Mouse (Mus musculus): ENCODE measurements at regions not wholly inside any gene's neighbourhood (a gene's known extent, or its start where the extent isn't known, plus 50 kb on each side); places are given as distances from the start of the nearest gene placed in this dataset.
A peak's percentile ranks its signal among the peaks of the same experiment; 100 is the strongest.

DNA sequence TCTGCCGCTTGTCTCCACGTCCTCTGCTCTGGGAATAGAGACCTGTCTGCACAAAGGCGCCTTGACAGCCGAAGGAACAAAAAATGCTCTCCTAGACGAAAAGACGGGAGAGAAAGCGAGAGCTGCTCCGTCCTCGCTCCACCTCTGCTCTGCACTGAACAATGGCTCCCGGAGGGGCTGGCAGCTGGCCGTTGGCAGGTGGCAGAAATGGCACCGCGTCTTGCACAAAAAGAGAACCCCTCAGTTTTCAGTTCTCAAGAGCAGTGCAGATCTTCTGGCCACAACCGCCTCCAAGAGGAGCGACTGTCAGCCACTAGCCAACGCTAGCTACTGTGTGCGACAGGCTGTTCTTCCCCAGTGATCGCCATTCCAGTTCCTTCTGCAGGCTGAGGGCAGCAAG is 385.0 kb upstream of the Rora start:
- H3K9ac ChIP-seq = no peak overlapping the region
- no peak overlapping the region for H3K4me2 ChIP-seq
- no peaks in the 10 kb centered on the region for H3K27me3 ChIP-seq
- no peaks in the 10 kb centered on the region for H3K4me1 ChIP-seq
- WGBS = 83% methylated on average over 18 of the region's 18 CpGs
- H3K4me3 ChIP-seq (replicated peaks) = no peak overlapping the region
- H3K9me3 ChIP-seq (replicated peaks) = no peaks in the 10 kb centered on the region
- no peak overlapping the region for H3K27ac ChIP-seq
- ATAC-seq (replicated peaks; ENCODE audit: low FRiP score) = no peak
- H3K36me3 ChIP-seq = no peaks in the 10 kb centered on the region

DNA sequence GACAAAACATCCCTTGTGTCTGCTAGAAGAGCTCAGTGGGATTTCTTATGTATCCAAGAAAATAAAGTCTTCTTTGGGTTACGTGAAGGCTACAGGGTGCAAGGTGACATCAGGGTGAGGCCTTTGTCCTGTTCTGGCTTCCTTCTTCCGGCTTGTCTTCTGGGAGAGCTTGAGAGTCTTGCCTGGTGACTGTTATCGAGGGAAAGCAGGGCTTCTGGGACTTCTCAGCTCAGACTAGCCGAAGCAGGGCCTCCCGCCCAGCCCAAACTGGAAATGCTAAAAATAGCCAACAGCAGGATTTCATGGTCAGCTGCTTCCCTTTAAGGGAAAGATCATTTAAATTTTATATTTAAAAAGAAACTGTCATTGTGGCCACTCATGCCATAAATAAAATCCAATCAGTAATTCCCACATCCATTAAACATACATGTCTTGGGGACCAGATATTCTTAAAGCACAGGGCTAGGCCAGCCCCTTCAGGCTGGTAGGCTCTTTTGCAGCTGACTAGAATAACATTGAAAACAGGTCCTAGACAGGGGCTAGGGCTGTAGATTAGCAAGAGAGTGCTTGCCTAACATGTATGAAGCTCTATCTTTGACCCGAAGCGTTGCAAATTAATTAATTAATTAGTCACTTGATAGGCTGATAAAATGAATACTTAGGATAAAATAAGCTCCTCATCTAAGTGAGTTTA is 351.2 kb upstream of the Rora start:
- peak overlapping the region; percentile 74 for H3K27ac ChIP-seq
- no peaks in the 10 kb centered on the region for H3K9me3 ChIP-seq (replicated peaks)
- no peak overlapping the region for H3K9ac ChIP-seq
- H3K4me1 ChIP-seq = peaks cover 13% of the 10 kb centered on the region
- no peak overlapping the region for H3K4me2 ChIP-seq
- no peaks in the 10 kb centered on the region for H3K36me3 ChIP-seq
- H3K27me3 ChIP-seq = no peaks in the 10 kb centered on the region
- H3K4me3 ChIP-seq (replicated peaks) = no peak overlapping the region
- ATAC-seq (replicated peaks; ENCODE audit: low FRiP score) = peak; percentile 62; the same call in 1 of the 2 replicates
- WGBS = 28% methylated on average over 7 of the region's 7 CpGs

DNA sequence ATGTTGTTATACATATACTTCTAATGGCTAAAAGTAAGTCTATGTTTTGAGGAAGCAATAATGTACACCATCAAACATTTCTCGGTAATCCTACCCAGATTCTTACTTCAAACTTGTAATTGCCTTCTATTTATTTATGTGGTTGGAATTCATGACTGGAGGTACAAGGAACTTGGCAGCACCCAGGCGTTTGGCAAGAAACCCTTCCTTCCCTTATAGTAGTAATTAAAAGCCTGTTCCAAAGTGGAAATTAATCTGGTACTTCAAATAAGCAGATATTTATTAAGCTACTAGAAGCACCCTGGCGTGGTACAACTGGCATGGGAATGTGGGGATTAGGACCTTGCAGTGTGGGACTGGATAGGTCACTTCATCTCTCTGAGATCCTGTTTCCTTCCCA is 322.9 kb upstream of the Rora start:
- no peak overlapping the region for H3K9ac ChIP-seq
- 79% methylated on average over 3 of the region's 3 CpGs for WGBS
- no peak overlapping the region for H3K4me2 ChIP-seq
- no peaks in the 10 kb centered on the region for H3K36me3 ChIP-seq
- no peak overlapping the region for H3K4me3 ChIP-seq (replicated peaks)
- ATAC-seq (replicated peaks; ENCODE audit: low FRiP score) = no peak
- H3K27me3 ChIP-seq = no peaks in the 10 kb centered on the region
- H3K4me1 ChIP-seq = no peaks in the 10 kb centered on the region
- H3K9me3 ChIP-seq (replicated peaks) = no peaks in the 10 kb centered on the region
- no peak overlapping the region for H3K27ac ChIP-seq

DNA sequence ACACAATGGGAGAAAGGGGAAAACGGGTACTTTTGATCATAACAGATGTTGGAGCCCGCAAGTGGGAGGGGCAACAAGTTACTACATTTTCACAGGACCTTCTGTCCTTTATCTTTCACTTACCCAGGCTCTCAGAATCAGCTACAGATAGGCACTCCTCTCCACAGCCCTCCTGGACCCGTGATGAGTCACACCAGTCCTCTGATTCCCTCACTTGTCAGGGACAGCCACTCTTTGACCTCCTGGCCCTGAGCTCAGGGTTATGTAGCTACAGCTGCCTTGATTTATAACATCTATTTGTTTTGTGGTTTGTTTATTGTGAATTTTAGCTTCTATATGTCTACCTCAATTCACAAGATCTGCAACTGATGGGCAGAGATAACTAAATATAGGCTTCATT is 312.7 kb upstream of the Rora start:
- WGBS = 62% methylated on average over 3 of the region's 3 CpGs
- ATAC-seq (replicated peaks; ENCODE audit: low FRiP score) = no peak
- H3K4me2 ChIP-seq = no peak overlapping the region
- no peak overlapping the region for H3K27ac ChIP-seq
- H3K4me1 ChIP-seq = no peaks in the 10 kb centered on the region
- H3K27me3 ChIP-seq = no peaks in the 10 kb centered on the region
- no peaks in the 10 kb centered on the region for H3K9me3 ChIP-seq (replicated peaks)
- no peaks in the 10 kb centered on the region for H3K36me3 ChIP-seq
- H3K9ac ChIP-seq = no peak overlapping the region
- no peak overlapping the region for H3K4me3 ChIP-seq (replicated peaks)

DNA sequence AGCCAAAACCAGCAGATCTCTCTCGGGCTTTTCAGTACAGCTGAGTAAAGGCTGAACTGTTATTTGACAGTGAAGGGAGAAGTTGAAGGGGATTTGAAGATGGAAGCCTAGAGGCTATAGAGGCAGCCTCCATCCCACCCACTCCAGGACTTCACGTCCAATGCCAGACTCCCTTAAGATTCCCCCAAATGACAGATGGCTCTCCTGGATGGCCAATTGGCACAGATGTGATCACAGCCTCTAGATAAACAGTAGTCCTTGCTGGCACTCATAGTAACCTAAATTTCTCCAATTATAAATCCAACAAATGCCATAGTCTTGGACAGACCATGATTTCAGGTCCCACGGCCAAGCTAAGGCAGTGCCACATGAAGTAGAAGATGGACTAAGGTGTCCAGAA is 312.1 kb upstream of the Rora start:
- ATAC-seq (replicated peaks; ENCODE audit: low FRiP score) = no peak
- Histone ChIP-seq H3K36me3 (no peaks in the 10 kb centered on the region), H3K4me1 (no peaks in the 10 kb centered on the region), H3K27me3 (no peaks in the 10 kb centered on the region), H3K9me3 (replicated peaks) (no peaks in the 10 kb centered on the region), H3K9ac (no peak overlapping the region), H3K4me3 (replicated peaks) (no peak overlapping the region), H3K27ac (no peak overlapping the region), H3K4me2 (no peak overlapping the region)
- WGBS = 84% methylated on average over 3 of the region's 3 CpGs

DNA sequence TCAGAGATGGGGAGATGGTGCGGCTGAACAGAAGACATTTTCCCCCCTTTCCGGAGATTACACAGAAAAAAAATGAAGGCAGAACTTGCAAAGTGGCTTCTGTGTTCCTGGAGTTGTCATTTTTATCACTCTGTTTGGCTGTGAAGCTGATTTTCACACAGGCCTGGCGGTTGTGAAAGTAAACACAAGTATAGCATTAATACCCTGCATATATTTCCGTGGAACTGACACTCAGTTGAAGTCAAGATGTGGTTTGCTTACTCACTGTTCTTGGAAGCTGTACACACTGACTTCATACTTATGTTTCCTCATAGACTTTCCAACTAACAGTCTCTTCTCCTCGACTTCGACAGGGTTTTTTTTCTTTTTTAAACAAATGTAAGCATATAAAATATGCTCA is 306.2 kb upstream of the Rora start:
- H3K4me2 ChIP-seq = no peak overlapping the region
- WGBS = 80% methylated on average over 6 of the region's 6 CpGs
- H3K36me3 ChIP-seq = no peaks in the 10 kb centered on the region
- H3K27ac ChIP-seq = no peak overlapping the region
- H3K4me3 ChIP-seq (replicated peaks) = no peak overlapping the region
- H3K9me3 ChIP-seq (replicated peaks) = no peaks in the 10 kb centered on the region
- no peaks in the 10 kb centered on the region for H3K4me1 ChIP-seq
- ATAC-seq (replicated peaks; ENCODE audit: low FRiP score) = no peak
- H3K27me3 ChIP-seq = no peaks in the 10 kb centered on the region
- no peak overlapping the region for H3K9ac ChIP-seq

DNA sequence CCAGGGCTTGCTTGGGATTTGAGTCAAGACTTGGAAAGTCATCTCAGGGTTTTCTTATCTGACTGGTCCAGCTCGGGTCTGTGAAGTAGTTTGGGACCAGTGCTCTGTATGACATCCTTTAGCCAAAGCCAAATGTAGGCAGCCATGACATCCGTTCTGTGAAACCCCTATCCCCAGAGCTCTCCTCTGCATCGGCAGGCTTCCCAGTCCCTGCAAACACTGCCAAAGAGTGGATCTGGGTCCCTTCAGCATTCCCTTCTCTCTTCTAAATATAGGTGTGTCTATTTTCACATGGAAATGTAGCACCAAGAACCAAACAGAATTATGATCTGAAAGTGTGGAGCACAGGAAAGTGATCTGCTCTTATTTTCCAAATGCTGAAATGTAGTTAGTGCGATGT is 302.1 kb upstream of the Rora start:
- Histone ChIP-seq H3K27me3 (no peaks in the 10 kb centered on the region), H3K4me3 (replicated peaks) (no peak overlapping the region), H3K4me2 (no peak overlapping the region), H3K9ac (no peak overlapping the region), H3K27ac (no peak overlapping the region), H3K36me3 (no peaks in the 10 kb centered on the region), H3K4me1 (no peaks in the 10 kb centered on the region), H3K9me3 (replicated peaks) (no peaks in the 10 kb centered on the region)
- ATAC-seq (replicated peaks; ENCODE audit: low FRiP score) = no peak
- WGBS = 81% methylated on average over 4 of the region's 4 CpGs

DNA sequence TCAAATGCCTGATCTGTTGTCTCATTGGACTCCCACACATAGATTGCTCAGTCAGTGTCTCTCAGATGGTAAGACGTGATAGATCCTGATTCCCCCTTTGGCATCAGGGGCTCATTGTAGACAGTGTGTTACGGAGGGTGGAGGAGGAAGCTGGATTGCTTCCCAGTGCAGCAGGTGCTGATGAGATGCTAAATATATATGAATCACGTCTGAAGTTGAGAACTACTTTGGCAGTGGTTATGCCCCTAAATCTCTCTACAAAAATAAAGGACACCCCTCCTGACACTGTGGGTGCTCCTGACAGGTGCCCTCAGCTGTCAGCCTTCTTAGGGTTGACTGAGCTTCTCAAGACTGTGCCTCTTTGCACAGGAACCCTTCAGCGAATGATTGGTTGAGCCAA is 299.1 kb upstream of the Rora start:
- Histone ChIP-seq H3K27me3 (no peaks in the 10 kb centered on the region), H3K9me3 (replicated peaks) (no peaks in the 10 kb centered on the region), H3K27ac (no peak overlapping the region), H3K9ac (no peak overlapping the region), H3K4me1 (no peaks in the 10 kb centered on the region), H3K4me2 (no peak overlapping the region), H3K36me3 (no peaks in the 10 kb centered on the region), H3K4me3 (replicated peaks) (no peak overlapping the region)
- 73% methylated on average over 4 of the region's 4 CpGs for WGBS
- ATAC-seq (replicated peaks; ENCODE audit: low FRiP score) = no peak

DNA sequence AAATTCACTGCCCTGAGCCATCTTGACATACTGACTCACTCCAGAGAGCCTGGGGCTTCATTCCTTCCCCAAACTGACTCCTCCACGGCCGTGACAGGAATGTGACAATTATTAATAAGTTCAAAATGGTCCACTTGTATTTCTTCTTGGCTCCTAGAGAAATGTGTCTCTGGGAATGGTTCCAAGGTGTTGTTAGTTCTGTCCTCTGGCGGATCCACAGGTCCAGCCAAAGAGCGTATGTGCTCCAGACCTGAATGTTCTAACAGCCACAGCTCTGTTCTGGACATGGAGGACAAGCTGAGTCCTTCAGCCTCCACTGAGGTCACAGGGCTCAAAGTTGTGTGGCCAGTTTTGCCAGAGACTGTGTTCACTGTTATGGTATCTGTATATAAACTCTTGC is 297.5 kb upstream of the Rora start:
- no peaks in the 10 kb centered on the region for H3K27me3 ChIP-seq
- no peak overlapping the region for H3K9ac ChIP-seq
- H3K4me1 ChIP-seq = no peaks in the 10 kb centered on the region
- H3K9me3 ChIP-seq (replicated peaks) = no peaks in the 10 kb centered on the region
- H3K27ac ChIP-seq = no peak overlapping the region
- no peaks in the 10 kb centered on the region for H3K36me3 ChIP-seq
- no peak overlapping the region for H3K4me3 ChIP-seq (replicated peaks)
- no peak overlapping the region for H3K4me2 ChIP-seq
- ATAC-seq (replicated peaks; ENCODE audit: low FRiP score) = no peak
- 73% methylated on average over 4 of the region's 4 CpGs for WGBS

DNA sequence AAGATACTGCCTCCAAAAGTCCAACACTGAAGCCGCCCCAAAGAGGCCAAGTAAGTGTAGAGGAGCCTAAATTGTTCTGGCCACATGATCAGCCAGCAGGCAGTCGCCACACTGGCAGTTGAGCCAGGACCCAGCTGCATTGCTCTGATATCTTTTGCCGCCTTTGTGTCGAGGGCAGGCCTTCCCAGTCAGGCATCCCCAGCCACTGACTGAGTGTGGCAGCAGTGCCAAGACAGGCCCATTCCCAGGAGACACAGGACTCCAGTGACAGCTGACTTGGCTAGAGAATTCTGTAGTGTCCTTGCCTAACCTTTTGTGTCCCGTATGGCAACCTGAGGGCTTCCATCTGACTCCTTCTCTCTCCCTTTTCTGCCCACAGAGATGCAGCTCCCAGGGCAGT is 296.4 kb upstream of the Rora start:
- WGBS = 77% methylated on average over 5 of the region's 5 CpGs
- no peaks in the 10 kb centered on the region for H3K36me3 ChIP-seq
- no peaks in the 10 kb centered on the region for H3K27me3 ChIP-seq
- H3K27ac ChIP-seq = no peak overlapping the region
- H3K4me2 ChIP-seq = no peak overlapping the region
- no peaks in the 10 kb centered on the region for H3K9me3 ChIP-seq (replicated peaks)
- H3K9ac ChIP-seq = no peak overlapping the region
- no peak for ATAC-seq (replicated peaks; ENCODE audit: low FRiP score)
- H3K4me1 ChIP-seq = no peaks in the 10 kb centered on the region
- no peak overlapping the region for H3K4me3 ChIP-seq (replicated peaks)

DNA sequence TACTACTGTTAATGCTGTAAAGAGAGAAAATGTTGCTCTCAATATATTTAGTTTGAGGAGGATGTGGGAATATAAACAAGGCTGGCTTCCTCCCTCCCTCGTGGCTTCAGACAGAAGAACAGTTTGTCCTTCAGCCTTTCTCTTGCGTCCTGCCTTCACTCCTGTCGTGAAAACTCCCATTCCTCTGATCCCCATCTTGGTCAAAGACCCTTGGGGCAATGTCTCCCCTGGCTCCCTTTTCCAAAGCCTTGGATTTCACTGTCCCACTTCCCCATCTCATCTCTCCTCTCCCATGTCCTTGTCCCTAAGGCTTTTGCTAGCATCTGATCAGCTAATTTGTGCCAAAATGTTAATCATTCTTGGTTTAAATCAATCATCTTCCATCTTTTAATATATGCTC is 286.6 kb upstream of the Rora start:
- Histone ChIP-seq H3K27ac (no peak overlapping the region), H3K4me3 (replicated peaks) (no peak overlapping the region), H3K4me2 (no peak overlapping the region), H3K27me3 (no peaks in the 10 kb centered on the region), H3K36me3 (no peaks in the 10 kb centered on the region), H3K9me3 (replicated peaks) (no peaks in the 10 kb centered on the region), H3K9ac (no peak overlapping the region), H3K4me1 (no peaks in the 10 kb centered on the region)
- ATAC-seq (replicated peaks; ENCODE audit: low FRiP score) = no peak
- 65% methylated on average over 3 of the region's 3 CpGs for WGBS

DNA sequence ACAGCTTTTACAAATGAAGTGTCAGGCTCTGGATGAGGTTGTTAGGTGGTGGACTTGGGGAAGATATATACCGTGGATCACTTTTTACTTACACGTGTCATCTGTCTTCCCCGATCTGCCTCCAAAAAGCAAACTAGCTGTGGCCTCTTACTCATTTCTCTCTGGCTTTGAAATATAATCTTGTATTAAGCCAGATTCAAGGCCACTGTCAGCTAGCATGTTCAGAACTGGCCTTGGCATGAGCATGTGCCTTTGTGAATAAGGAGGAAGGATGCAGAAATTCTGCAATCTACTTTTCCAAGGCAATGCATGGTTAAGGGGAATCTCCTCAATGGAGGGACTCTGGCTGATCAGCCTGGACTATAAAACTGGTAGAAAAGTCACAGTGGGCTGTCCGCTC is 286.0 kb upstream of the Rora start:
- no peak overlapping the region for H3K4me2 ChIP-seq
- no peak overlapping the region for H3K4me3 ChIP-seq (replicated peaks)
- WGBS = 91% methylated on average over 4 of the region's 4 CpGs
- H3K27me3 ChIP-seq = no peaks in the 10 kb centered on the region
- H3K9me3 ChIP-seq (replicated peaks) = no peaks in the 10 kb centered on the region
- no peak for ATAC-seq (replicated peaks; ENCODE audit: low FRiP score)
- no peaks in the 10 kb centered on the region for H3K36me3 ChIP-seq
- no peak overlapping the region for H3K27ac ChIP-seq
- no peaks in the 10 kb centered on the region for H3K4me1 ChIP-seq
- H3K9ac ChIP-seq = no peak overlapping the region

DNA sequence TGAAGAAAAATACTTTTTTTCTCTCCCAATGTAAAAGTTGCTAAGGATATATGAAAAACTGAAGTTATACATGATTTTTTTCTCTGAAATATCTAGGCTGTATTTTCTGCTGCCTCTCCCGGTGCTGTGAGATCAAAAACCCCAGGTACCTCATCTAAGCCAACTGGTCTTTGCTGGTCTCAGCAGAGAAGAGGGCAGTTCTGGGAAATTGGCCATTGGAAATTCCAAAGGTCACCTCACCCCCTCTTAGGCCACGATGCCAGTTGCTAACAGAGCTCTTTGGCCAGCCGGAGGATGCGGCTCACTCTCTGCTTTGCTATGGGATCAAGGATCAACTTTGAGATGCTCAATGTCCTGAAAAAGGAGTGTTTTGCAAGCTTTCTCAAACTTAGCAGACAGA is 280.9 kb upstream of the Rora start:
- no peaks in the 10 kb centered on the region for H3K4me1 ChIP-seq

More for the DNA sequence above, 280.9 kb upstream of the Rora start:
- Histone ChIP-seq H3K9me3 (replicated peaks) (no peaks in the 10 kb centered on the region), H3K9ac (no peak overlapping the region), H3K27me3 (no peaks in the 10 kb centered on the region), H3K4me2 (no peak overlapping the region), H3K36me3 (no peaks in the 10 kb centered on the region), H3K27ac (no peak overlapping the region), H3K4me3 (replicated peaks) (no peak overlapping the region)
- no peak for ATAC-seq (replicated peaks; ENCODE audit: low FRiP score)
- WGBS = 70% methylated on average over 4 of the region's 4 CpGs
